Mouse (Mus musculus): ENCODE data around the gene Lman1l. TPM values are rescaled to one million over a fixed set of nuclear protein-coding genes. Genes with fewer than 3 reads are reported as not detected.

The Lman1l gene
- total RNA-seq (2021) = not detected
- long read RNA-seq, experiment 1 = 0 reads
- long read RNA-seq, experiment 2 = 0 reads

- no peak for DNase-seq (ENCODE audit: low spot score in 2 of 2)
These were observed at the start of gene Lman1l for GRCm38 (mm10) chr9:57620674-57621073. Lman1l (minus strand) TSS chr9:57620774.

- DNase-seq (ENCODE audit: low spot score in 2 of 2) = no peak
These were observed 49.0 kb upstream of the Lman1l start for GRCm38 (mm10) chr9:57669566-57669965.

GRCm38 (mm10) chr9:57668277-57668676 lies 47.7 kb upstream of the Lman1l start:
- no peak for DNase-seq (ENCODE audit: low spot score in 2 of 2)

- DNase-seq (ENCODE audit: low spot score in 2 of 2) = no peak
These were observed 47.2 kb upstream of the Lman1l start for GRCm38 (mm10) chr9:57667817-57668216.

- no peak for DNase-seq (ENCODE audit: low spot score in 2 of 2)
These were observed 46.6 kb upstream of the Lman1l start for GRCm38 (mm10) chr9:57667136-57667535.

- DNase-seq (ENCODE audit: low spot score in 2 of 2) = no peak
These were observed 46.0 kb upstream of the Lman1l start for GRCm38 (mm10) chr9:57666536-57666935.

- DNase-seq (ENCODE audit: low spot score in 2 of 2) = no peak
These were observed 44.0 kb upstream of the Lman1l start for GRCm38 (mm10) chr9:57664616-57665015.

- DNase-seq (ENCODE audit: low spot score in 2 of 2) = no peak
These were observed 41.0 kb upstream of the Lman1l start for GRCm38 (mm10) chr9:57661552-57661951.

GRCm38 (mm10) chr9:57660501-57660900 lies 39.9 kb upstream of the Lman1l start:
- DNase-seq (ENCODE audit: low spot score in 2 of 2) = no peak

GRCm38 (mm10) chr9:57659774-57660173 lies 39.2 kb upstream of the Lman1l start:
- peak in 1 of 2 experiments; percentile 61 for DNase-seq (ENCODE audit: low spot score in 2 of 2)

- DNase-seq (ENCODE audit: low spot score in 2 of 2) = no peak
These were observed 38.4 kb upstream of the Lman1l start for GRCm38 (mm10) chr9:57658970-57659369.

GRCm38 (mm10) chr9:57657843-57658242 lies 37.3 kb upstream of the Lman1l start:
- no peak for DNase-seq (ENCODE audit: low spot score in 2 of 2)

- DNase-seq (ENCODE audit: low spot score in 2 of 2) = no peak
These were observed 36.2 kb upstream of the Lman1l start for GRCm38 (mm10) chr9:57656631-57657350.

GRCm38 (mm10) chr9:57655749-57656148 lies 35.2 kb upstream of the Lman1l start:
- peak; percentile 91 to 94 for DNase-seq (ENCODE audit: low spot score in 2 of 2)

GRCm38 (mm10) chr9:57654966-57655365 lies 34.4 kb upstream of the Lman1l start:
- DNase-seq (ENCODE audit: low spot score in 2 of 2) = no peak

GRCm38 (mm10) chr9:57653283-57653682 lies 32.7 kb upstream of the Lman1l start, which contains the start of gene Csk:
Csk (minus strand) TSS chr9:57653631.
- no peak for DNase-seq (ENCODE audit: low spot score in 2 of 2)

- no peak for DNase-seq (ENCODE audit: low spot score in 2 of 2)
These were observed 32.3 kb upstream of the Lman1l start for GRCm38 (mm10) chr9:57652855-57653254.

- DNase-seq (ENCODE audit: low spot score in 2 of 2) = no peak
These were observed 31.8 kb upstream of the Lman1l start for GRCm38 (mm10) chr9:57652351-57652750.

- DNase-seq (ENCODE audit: low spot score in 2 of 2) = no peak
These were observed 30.3 kb upstream of the Lman1l start for GRCm38 (mm10) chr9:57650786-57651311.

- no peak for DNase-seq (ENCODE audit: low spot score in 2 of 2)
These were observed 29.7 kb upstream of the Lman1l start for GRCm38 (mm10) chr9:57650130-57650785.

GRCm38 (mm10) chr9:57647286-57648108 lies 26.9 kb upstream of the Lman1l start:
- no peak for DNase-seq (ENCODE audit: low spot score in 2 of 2)
